Mouse (Mus musculus): ENCODE data around the gene Kif2b. TPM values are rescaled to one million over a fixed set of nuclear protein-coding genes. Genes with fewer than 3 reads are reported as not detected.

Gene Kif2b
- not detected in 2 replicates for total RNA-seq (2014; rRNA removed; ENCODE audit: low replicate concordance)
- not detected in 2 replicates for polyA plus RNA-seq (2015; fragmentation: Nextera tagmentation; extraction: Ambion mirVana)

- Histone ChIP-seq H3K9ac (replicated peaks; ENCODE audit: low read depth, low read length) (no peak within 1 kb of the TSS), H3K4me1 (ENCODE audit: control insufficient read depth, insufficient read depth) (no peaks in the 10 kb centered on the region), H3K36me3 (replicated peaks; ENCODE audit: control insufficient read depth, insufficient read depth, low read length) (no peaks in the 10 kb centered on the region), H3K4me2 (ENCODE audit: low read depth, low read length) (no peak within 1 kb of the TSS), H3K4me3 (ENCODE audit: low read depth, low read length) (no peak within 1 kb of the TSS), H3K27ac (ENCODE audit: low read depth) (no peak within 1 kb of the TSS), H3K9me3 (replicated peaks; ENCODE audit: control insufficient read depth, low read length) (no peaks in the 10 kb centered on the region; the same call in 1 of the 2 replicates), H3K27me3 (ENCODE audit: control insufficient read depth, insufficient read depth, low read length) (no peaks in the 10 kb centered on the region)
- WGBS = 71% methylated on average over 9 of the region's 9 CpGs
- TF ChIP-seq CTCF (IDR thresholded peaks at IDR 0.05; ENCODE audit: low read depth) = no peak
- TF ChIP-seq EP300 (IDR thresholded peaks at IDR 0.05; ENCODE audit: low read depth) = no peak
- ATAC-seq (ENCODE audit: insufficient read depth, low read depth) = no peak
- no peak for DNase-seq (ENCODE audit: low spot score)
These were observed at the start of gene Kif2b for GRCm38 (mm10) chr11:91577317-91577716. Gene Kif2b, minus strand, starts transcription at chr11:91577558.

GRCm38 (mm10) chr11:91593088-91593487 is 15.7 kb upstream of the Kif2b start:
- no peak overlapping the region for H3K4me2 ChIP-seq (ENCODE audit: low read depth, low read length)
- no peak overlapping the region for H3K4me3 ChIP-seq (ENCODE audit: low read depth, low read length)
- no peak overlapping the region for H3K9ac ChIP-seq (replicated peaks; ENCODE audit: low read depth, low read length)
- no peaks in the 10 kb centered on the region for H3K9me3 ChIP-seq (replicated peaks; ENCODE audit: control insufficient read depth, low read length)
- ATAC-seq (ENCODE audit: insufficient read depth, low read depth) = no peak
- H3K27ac ChIP-seq (ENCODE audit: low read depth) = no peak overlapping the region
- no peaks in the 10 kb centered on the region for H3K27me3 ChIP-seq (ENCODE audit: control insufficient read depth, insufficient read depth, low read length)
- TF ChIP-seq EP300 (IDR thresholded peaks at IDR 0.05; ENCODE audit: low read depth) (no peak), CTCF (IDR thresholded peaks at IDR 0.05; ENCODE audit: low read depth) (no peak)
- H3K36me3 ChIP-seq (replicated peaks; ENCODE audit: control insufficient read depth, insufficient read depth, low read length) = no peaks in the 10 kb centered on the region
- no peak for DNase-seq (ENCODE audit: low spot score)
- 43% methylated on average over 3 of the region's 3 CpGs for WGBS
- H3K4me1 ChIP-seq (ENCODE audit: control insufficient read depth, insufficient read depth) = no peaks in the 10 kb centered on the region

- 90% methylated on average over 19 of the region's 19 CpGs for WGBS
- Histone ChIP-seq H3K36me3 (replicated peaks; ENCODE audit: control insufficient read depth, insufficient read depth, low read length) (no peaks in the 10 kb centered on the region), H3K27me3 (ENCODE audit: control insufficient read depth, insufficient read depth, low read length) (no peaks in the 10 kb centered on the region), H3K9me3 (replicated peaks; ENCODE audit: control insufficient read depth, low read length) (no peaks in the 10 kb centered on the region; the same call in 1 of the 2 replicates), H3K4me2 (ENCODE audit: low read depth, low read length) (no peak overlapping the region), H3K4me1 (ENCODE audit: control insufficient read depth, insufficient read depth) (no peaks in the 10 kb centered on the region), H3K27ac (ENCODE audit: low read depth) (no peak overlapping the region), H3K9ac (replicated peaks; ENCODE audit: low read depth, low read length) (no peak overlapping the region), H3K4me3 (ENCODE audit: low read depth, low read length) (no peak overlapping the region)
- TF ChIP-seq CTCF (IDR thresholded peaks at IDR 0.05; ENCODE audit: low read depth) (no peak), EP300 (IDR thresholded peaks at IDR 0.05; ENCODE audit: low read depth) (no peak)
- DNase-seq (ENCODE audit: low spot score) (no peak), ATAC-seq (ENCODE audit: insufficient read depth, low read depth) (no peak)
These were observed 502 bp downstream of the Kif2b start for GRCm38 (mm10) chr11:91576856-91577255.

GRCm38 (mm10) chr11:91575406-91575805 is 2.0 kb downstream of the Kif2b start:
- Histone ChIP-seq H3K4me1 (ENCODE audit: control insufficient read depth, insufficient read depth) (no peaks in the 10 kb centered on the region), H3K9ac (replicated peaks; ENCODE audit: low read depth, low read length) (no peak overlapping the region), H3K27me3 (ENCODE audit: control insufficient read depth, insufficient read depth, low read length) (no peaks in the 10 kb centered on the region), H3K36me3 (replicated peaks; ENCODE audit: control insufficient read depth, insufficient read depth, low read length) (no peaks in the 10 kb centered on the region), H3K9me3 (replicated peaks; ENCODE audit: control insufficient read depth, low read length) (no peaks in the 10 kb centered on the region; the same call in 1 of the 2 replicates), H3K4me2 (ENCODE audit: low read depth, low read length) (no peak overlapping the region), H3K27ac (ENCODE audit: low read depth) (no peak overlapping the region), H3K4me3 (ENCODE audit: low read depth, low read length) (no peak overlapping the region)
- no peak for TF ChIP-seq EP300 (IDR thresholded peaks at IDR 0.05; ENCODE audit: low read depth)
- no peak for DNase-seq (ENCODE audit: low spot score)
- no peak for ATAC-seq (ENCODE audit: insufficient read depth, low read depth)
- 72% methylated on average over 8 of the region's 8 CpGs for WGBS

- no peak overlapping the region for H3K4me2 ChIP-seq (ENCODE audit: low read depth, low read length)
- H3K4me1 ChIP-seq (ENCODE audit: control insufficient read depth, insufficient read depth) = no peaks in the 10 kb centered on the region
- DNase-seq (ENCODE audit: low spot score) (no peak), ATAC-seq (ENCODE audit: insufficient read depth, low read depth) (no peak)
- H3K36me3 ChIP-seq (replicated peaks; ENCODE audit: control insufficient read depth, insufficient read depth, low read length) = no peaks in the 10 kb centered on the region
- no peak for TF ChIP-seq EP300 (IDR thresholded peaks at IDR 0.05; ENCODE audit: low read depth)
- no peak overlapping the region for H3K4me3 ChIP-seq (ENCODE audit: low read depth, low read length)
- H3K27me3 ChIP-seq (ENCODE audit: control insufficient read depth, insufficient read depth, low read length) = no peaks in the 10 kb centered on the region
- H3K9me3 ChIP-seq (replicated peaks; ENCODE audit: control insufficient read depth, low read length) = no peaks in the 10 kb centered on the region; the same call in 1 of the 2 replicates
- H3K9ac ChIP-seq (replicated peaks; ENCODE audit: low read depth, low read length) = no peak overlapping the region
- WGBS = 61% methylated on average over 3 of the region's 3 CpGs
- no peak overlapping the region for H3K27ac ChIP-seq (ENCODE audit: low read depth)
These were observed 2.9 kb downstream of the Kif2b start for GRCm38 (mm10) chr11:91574477-91574876.

- Histone ChIP-seq H3K9me3 (replicated peaks; ENCODE audit: control insufficient read depth, low read length) (no peaks in the 10 kb centered on the region), H3K9ac (replicated peaks; ENCODE audit: low read depth, low read length) (no peak overlapping the region), H3K36me3 (replicated peaks; ENCODE audit: control insufficient read depth, insufficient read depth, low read length) (no peaks in the 10 kb centered on the region), H3K4me2 (ENCODE audit: low read depth, low read length) (no peak overlapping the region), H3K27ac (ENCODE audit: low read depth) (no peak overlapping the region), H3K27me3 (ENCODE audit: control insufficient read depth, insufficient read depth, low read length) (no peaks in the 10 kb centered on the region), H3K4me3 (ENCODE audit: low read depth, low read length) (no peak overlapping the region), H3K4me1 (ENCODE audit: control insufficient read depth, insufficient read depth) (no peaks in the 10 kb centered on the region)
- DNase-seq (ENCODE audit: low spot score) (no peak), ATAC-seq (ENCODE audit: insufficient read depth, low read depth) (no peak)
- TF ChIP-seq EP300 (IDR thresholded peaks at IDR 0.05; ENCODE audit: low read depth) (no peak), CTCF (IDR thresholded peaks at IDR 0.05; ENCODE audit: low read depth) (no peak)
- 65% methylated on average over 4 of the region's 4 CpGs for WGBS
These were observed 46.6 kb downstream of the Kif2b start for GRCm38 (mm10) chr11:91530737-91531136.
